Mouse (Mus musculus) CH12F3 (cell line): ENCODE measurements around the gene Nosip.

Experiments used
- in situ Hi-C: fragments of 300-500 bp; cut with MboI; formaldehyde crosslinking; loops from 2 replicates; pipeline ENCODE4 v1.14.3; 2020; ENCODE audit warnings: low sequenced_read_pairs

Gene Nosip

GRCm38 (mm10) chr7:45056972-45057348 lies 5.3 kb upstream of the Nosip start:
- in situ Hi-C loops: no loop called here

DNA sequence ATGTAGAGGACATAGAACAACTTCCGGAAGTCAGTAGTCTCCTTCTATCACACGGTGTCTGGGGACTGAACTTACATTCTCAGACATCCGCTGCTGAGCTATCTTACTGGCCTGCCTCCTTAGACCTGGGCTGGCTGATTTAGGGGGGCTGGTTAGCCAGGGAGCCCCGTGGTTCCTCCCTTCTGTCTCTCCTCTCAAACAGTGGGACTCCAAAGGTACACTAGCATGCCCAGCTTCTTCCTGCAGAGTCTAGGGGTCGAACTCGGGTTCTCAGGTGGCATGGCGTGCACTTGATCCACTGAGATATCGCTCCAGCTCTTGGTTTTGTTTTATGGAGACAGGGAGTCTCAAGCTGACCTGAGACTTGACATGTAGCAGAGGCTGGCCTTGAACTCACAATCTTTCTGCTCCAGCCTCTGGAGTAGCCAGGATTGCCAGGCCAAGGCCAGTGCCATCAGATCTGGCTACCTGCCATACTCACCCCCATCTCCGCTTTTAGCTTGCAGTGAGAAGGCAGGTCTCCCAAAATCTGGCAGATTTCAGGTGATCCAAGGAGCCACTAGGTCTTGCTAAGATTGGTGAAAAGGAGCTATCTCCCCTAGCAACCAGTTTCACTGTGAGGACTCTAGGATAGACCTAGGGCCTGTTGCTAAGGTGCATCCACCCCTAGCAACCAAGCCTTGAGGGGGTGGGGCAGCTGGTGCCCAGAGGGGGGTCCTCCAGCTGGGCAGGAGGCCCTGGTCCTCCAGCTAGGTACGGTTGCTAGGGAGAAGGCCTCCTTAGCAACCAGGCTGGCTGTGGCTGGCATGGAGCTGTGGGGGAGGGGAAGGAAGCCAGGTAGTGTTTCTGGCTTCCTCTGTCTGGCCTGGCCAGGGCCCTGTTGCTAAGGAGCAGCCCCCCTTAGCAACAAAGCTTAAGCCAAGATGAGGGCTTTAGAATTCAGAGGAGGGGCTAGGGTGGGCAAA lies 3.3 kb upstream of the Nosip start:
- in situ Hi-C loops: no loop called here

GRCm38 (mm10) chr7:45060632-45061122 lies 1.6 kb upstream of the Nosip start:
- in situ Hi-C loops: no loop called here

DNA sequence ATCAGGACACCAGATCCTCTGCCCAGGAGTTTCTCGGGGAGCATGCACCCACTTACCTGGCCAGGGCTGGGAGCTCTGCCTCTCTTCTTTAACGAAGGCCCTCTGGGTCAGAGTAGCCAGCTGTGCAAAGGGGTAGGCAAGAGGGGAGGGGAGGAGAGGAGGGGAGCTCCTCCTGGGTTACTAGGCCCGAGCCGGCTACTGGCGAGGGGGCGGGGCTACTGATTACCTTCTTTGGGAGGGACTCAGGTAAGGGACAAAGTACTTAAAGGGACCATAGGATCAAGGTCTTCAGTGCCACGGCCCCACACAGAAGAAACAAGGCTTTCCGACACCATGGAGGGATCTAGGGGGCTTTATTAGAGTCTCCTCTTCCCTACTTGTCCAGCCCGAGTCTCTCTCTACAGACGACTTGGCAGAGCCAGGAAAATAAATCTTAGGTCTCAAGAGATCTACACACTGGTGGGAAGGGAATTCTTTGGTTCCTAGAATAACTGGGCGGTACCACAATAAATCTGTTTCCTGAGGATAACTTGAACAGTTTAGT lies 625 bp upstream of the Nosip start:
- in situ Hi-C loops: no loop called here

- in situ Hi-C loops: no loop called here
These were observed 5.2 kb downstream of the Nosip start for GRCm38 (mm10) chr7:45067190-45067999.

DNA sequence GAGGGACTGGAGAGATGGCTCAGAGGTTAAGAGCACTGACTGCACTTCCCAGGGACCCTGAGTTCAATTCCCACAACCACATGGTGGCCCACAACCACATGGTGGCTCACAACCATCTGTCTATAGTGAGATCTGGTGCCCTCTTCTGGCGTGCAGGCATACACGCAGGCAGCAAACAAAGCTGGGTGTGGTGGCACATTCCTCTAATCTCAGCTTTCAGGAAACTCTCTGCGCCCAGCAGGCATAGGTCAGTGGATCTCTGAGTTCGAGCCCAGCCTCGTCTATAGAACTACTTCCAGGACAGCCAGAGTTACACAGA lies 5.7 kb downstream of the Nosip start:
- in situ Hi-C loops: no loop called here

DNA sequence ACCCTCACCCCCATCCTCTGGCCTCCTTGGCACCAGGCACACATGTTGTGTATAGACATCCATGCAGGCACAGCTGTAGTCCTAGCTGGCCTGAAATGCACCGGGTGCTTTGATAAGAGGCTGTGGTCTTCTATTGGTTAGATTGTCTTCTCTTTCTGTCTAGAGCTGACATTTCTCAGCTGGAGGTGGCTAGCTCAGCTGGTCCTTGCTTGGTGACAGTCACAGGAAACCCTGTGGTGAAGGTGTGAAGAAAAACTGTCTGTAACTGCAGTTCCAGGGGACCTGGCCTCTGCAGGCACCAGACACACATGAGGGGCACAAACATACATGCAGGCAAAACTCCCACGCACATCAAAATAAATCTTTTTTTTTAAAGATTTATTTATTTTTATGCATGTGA lies 7.4 kb downstream of the Nosip start:
- in situ Hi-C loops: no loop called here

DNA sequence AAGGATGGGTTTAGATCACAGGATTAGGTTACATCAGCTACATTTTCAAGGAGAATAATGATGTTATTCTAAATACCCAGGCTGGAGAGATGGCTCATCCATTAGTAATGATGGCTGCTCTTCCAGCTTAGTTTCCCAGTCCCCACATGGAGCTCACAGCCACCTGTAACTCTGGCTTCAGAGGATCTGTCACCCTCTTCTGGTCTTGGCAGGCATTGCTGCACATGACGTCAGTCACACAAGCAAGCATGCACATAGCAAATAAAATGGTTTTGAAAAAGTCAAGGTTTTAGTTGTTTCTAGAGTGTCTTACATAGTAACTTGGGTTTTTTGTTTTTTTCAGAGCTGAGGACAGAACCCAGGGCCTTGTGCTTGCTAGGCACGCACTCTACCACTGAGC lies 10.0 kb downstream of the Nosip start:
- in situ Hi-C loops: no loop called here

- in situ Hi-C loops: no loop called here
These were observed 11.0 kb downstream of the Nosip start for GRCm38 (mm10) chr7:45073171-45073707.

DNA sequence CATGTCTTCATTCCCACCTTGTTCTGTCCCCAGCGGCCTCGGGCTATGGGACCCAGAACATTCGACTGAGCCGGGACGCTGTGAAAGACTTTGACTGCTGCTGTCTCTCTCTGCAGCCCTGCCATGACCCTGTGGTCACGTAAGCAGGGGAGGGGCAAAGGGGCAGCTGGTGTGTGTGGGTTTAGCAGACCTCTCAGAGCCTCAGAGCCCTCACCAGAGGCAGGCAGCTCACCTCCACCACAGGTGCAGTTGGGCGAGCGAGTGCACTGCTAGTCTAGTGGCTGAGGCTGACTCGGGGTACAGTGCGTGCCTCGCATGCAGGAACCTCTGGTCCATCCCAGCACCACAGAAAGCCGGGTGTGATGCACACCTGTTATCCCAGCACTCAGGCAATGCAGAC lies 11.7 kb downstream of the Nosip start:
- in situ Hi-C loops: no loop called here

DNA sequence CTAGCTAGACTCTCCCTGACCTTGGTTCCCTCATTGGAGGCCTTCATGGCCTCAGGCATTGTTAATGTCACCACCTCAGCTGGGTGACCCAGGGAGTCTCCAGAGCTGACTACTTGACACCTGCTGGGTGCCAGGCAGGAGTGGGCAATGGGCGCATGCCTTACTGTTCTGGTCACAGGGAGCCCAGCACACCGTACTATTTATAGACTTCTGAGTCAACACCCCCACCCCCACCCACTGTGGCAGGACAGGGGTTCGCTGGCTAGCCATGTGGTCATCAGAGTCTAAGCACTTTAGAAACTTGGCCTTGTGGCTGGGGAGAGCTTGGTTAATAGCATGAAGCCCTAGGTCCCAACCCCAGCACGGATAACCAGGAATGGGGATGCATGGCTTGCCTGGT lies 13.2 kb downstream of the Nosip start:
- in situ Hi-C loops: no loop called here

DNA sequence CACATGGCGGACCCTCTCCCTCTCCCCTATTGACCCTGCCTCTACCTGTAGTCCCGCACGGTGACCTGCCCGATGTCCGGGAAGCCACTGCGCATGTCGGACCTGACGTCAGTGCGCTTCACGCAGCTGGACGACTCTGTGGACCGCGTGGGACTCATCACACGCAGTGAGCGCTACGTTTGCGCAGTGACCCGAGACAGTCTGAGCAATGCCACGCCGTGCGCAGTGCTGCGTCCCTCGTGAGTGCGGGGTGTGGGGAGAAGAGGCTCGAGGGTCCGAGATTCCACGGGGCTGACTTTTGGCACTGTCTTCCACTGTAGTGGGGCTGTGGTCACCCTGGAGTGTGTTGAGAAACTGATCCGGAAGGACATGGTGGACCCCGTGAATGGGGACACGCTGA lies 14.3 kb downstream of the Nosip start:
- in situ Hi-C loops: no loop called here

DNA sequence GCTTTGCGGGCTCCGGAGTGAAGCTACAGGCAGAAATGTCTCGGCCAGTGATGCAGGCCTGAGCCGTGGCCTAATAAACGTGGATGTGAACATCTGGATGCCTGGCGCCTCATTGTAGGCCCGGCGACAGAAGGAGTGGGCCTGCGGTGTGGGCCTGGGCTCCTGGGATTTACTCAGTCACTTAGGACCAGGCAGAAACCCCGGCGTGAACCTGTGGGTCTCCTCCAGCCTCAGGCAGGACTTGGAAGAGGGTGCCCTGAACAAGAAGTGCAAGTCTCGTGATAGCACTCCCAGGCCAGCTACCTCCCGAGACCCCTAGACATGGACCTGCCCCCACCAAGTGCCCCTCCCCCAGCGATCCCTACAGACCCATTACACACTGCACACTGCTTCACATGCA lies 15.1 kb downstream of the Nosip start:
- in situ Hi-C loops: no loop called here

- in situ Hi-C loops: no loop called here
These were observed 15.6 kb downstream of the Nosip start for GRCm38 (mm10) chr7:45077829-45078228.

DNA sequence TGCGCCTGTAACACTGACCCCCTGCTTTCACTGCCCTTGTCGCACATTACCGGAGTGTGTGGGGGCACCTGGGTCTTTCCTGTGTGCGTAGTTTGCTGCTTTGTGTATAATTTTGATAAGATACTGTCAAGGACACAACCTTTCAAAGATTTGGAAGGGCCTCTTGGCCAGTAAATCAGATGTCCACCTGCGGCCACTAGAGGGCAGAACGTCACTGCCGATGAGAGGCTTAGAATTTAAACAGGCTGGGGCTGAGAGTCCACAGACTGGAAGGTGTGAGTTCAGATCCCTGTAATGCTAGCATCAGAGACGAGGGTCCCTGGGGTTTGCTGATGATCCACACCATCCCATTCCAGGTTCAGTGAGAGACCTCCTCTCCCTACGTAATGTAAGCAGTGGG lies 16.3 kb downstream of the Nosip start:
- in situ Hi-C loops: no loop called here

DNA sequence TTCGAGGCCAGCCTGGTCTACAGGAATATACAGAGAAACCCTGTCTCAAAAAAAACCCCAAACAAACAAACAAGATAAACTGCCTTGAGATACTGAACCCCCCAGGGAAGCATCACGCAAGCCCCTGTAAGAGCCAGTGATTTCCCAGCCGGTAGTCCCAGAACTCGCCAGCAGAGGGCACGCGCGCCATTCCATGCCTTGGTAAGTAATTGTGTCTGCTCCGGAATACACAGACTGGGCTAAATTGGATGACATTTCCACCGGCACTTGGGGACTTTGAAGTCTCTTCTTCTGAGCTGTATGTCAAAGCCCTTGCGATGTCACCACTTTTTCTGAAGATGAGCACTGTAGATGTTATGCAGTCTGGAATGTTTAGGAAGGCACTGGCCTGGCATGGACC lies 17.6 kb downstream of the Nosip start:
- in situ Hi-C loops: no loop called here

DNA sequence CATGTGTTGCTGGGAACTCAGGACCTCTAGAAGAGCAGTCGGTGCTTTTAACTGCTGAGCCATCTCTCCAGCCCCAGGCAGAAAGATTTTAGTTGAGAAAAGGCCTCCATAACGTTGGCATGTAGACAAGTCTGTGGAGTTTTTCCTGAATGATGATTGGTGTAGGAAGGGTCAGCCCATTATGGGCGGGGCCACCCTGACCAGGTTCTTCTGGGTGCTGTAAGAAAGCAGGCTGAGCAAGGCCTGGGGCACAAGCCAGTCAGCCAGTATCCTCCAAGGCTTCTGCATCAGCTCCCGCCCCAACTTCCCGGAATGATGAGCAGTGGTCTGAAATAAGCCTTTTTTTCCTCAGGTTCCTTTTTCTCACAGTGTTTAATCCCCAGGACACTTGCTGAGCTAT lies 18.8 kb downstream of the Nosip start:
- in situ Hi-C loops: no loop called here

- in situ Hi-C loops: no loop called here
These were observed 20.4 kb downstream of the Nosip start for GRCm38 (mm10) chr7:45082401-45083299.

DNA sequence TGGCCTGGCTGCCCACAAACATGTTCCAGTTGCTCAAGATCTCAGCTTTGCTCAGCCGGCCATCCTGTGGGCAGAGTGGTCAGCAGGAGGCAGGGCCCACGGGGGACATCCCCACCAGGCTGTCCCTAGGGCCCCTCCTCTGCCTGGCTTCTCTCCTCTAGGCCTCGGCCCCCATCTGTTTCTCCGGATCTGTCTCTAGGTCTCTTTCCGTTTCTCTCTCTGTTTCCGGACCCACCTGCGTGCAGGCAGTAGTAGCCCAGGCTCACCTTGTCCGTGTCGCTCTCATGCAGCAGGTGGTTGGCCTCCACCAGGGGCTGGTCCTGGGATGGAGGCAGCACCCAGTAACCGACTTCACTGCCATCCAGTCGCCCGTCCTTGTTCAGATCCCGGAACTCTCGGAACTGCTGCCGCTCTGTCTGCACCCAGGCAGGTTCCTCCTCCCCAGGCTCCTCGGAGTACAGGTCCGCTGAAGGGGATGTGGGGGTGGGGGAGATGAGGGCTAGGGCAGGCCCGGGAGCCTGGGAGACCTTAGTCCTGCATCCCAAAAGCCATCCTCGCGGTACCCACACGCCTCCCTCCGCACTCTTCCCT lies 21.2 kb downstream of the Nosip start:
- in situ Hi-C loops: no loop called here

- in situ Hi-C loops: no loop called here
These were observed 23.9 kb downstream of the Nosip start for GRCm38 (mm10) chr7:45086084-45086483.
